Mouse (Mus musculus) midbrain, embryonic 11.5 days (tissue): Measurements from ENCODE around the gene Irs1. TPM values are rescaled to one million over a fixed set of nuclear protein-coding genes. Genes with fewer than 3 reads are reported as not detected.

Experiments used
- ATAC-seq: fragments of 200-750 bp; cut with Nextera tagmentation; 2 replicates; pipeline ENCODE4 v1.8.0; 2017; ENCODE audit warnings: moderate TSS enrichment, moderate library complexity; ENCODE audit not compliant: low FRiP score
- DNase-seq: peaks from one replicate; pipeline ENCODE4 v3.0.0; 2015; ENCODE audit warnings: low spot score; ENCODE audit errors: missing footprints
- H3K27ac ChIP-seq: fragments of 300-500 bp; sonication (generic); 2 replicates; pipeline ENCODE4 v1.5.1; 2014; ENCODE audit warnings: low read depth, low read length
- H3K27me3 ChIP-seq: fragments of 300-500 bp; sonication (generic); 2 replicates; pipeline ENCODE4 v1.6.1; 2014; ENCODE audit warnings: mild to moderate bottlenecking, low read length, moderate library complexity, mixed read lengths; ENCODE audit not compliant: control insufficient read depth, insufficient read depth
- H3K36me3 ChIP-seq: fragments of 300-500 bp; sonication (generic); 2 replicates; pipeline ENCODE4 v1.6.1; 2014; ENCODE audit warnings: mild to moderate bottlenecking, low read length, moderate library complexity, mixed read lengths; ENCODE audit not compliant: control insufficient read depth, insufficient read depth
- H3K4me1 ChIP-seq: fragments of 300-500 bp; sonication (generic); 2 replicates; pipeline ENCODE4 v1.6.1; 2014; ENCODE audit warnings: low read length; ENCODE audit not compliant: control insufficient read depth, insufficient read depth
- H3K4me2 ChIP-seq: fragments of 300-500 bp; sonication (generic); 2 replicates; pipeline ENCODE4 v1.6.1; 2014; ENCODE audit warnings: mild to moderate bottlenecking, moderate library complexity
- H3K4me3 ChIP-seq: fragments of 300-500 bp; sonication (generic); 2 replicates; pipeline ENCODE4 v1.5.1; 2014; ENCODE audit warnings: low read depth, low read length
- H3K9ac ChIP-seq: fragments of 300-500 bp; sonication (generic); 2 replicates; pipeline ENCODE4 v1.6.1; 2014; ENCODE audit warnings: low read length
- H3K9me3 ChIP-seq: fragments of 300-500 bp; sonication (generic); 2 replicates; pipeline ENCODE4 v1.6.1; 2016; ENCODE audit warnings: low read length; ENCODE audit not compliant: control insufficient read depth
- WGBS: fragments of 180-500 bp; shearing (Covaris S2); extraction: QIAGEN DNeasy Blood & Tissue Kit; methylation state at CpG from one replicate; pipeline ENCODE4 v1.1.7; 2014; 5-methylcytosine and 5-hydroxymethylcytosine counted together
- polyA plus RNA-seq: library from polyadenylated mRNA; unstranded; fragments of >200 nt; fragmentation: Nextera tagmentation; extraction: Ambion mirVana; gene quantifications from 2 replicates; pipeline ENCODE4 v1.2.1, GENCODE M21; 2014

Gene Irs1
- polyA plus RNA-seq, 1 experiment from 2014 or later, result 5.9 TPM

DNA sequence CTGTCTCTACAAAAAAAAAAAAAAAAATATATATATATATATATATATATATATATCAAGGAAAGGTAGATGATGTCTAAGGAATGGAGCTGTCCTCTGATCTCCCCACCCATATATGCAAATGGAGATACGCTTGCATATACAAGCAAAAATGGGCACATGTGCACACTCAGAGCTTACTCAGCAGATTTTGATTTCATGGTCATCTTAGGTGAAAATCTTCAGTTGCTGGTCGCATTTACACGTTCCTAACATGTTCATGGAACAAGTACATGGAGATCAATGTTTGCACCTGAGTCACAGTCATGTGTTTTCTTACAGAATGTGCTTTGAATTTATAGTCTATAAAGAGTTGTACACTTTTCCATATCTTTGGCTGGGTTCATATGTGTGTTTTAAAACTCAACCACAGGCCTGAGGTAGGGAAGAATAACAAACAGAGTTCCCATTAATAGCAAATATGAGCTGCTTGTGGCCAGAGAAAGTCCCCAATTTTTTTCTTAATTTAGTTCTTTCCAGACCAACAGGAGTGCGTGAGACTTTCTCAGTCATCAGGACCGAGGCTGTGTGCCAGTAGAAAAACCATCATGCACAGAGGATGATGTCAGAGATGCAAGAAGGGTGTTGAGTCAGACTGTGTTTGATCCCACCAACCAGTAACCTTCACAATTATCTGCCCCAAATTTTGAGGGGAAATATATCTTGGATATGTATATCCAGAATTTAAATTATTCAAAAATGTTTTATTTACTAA lies 68.0 kb downstream of the Irs1 start:
- H3K9me3 ChIP-seq, result no peaks in the 10 kb centered on the region
- no peak overlapping the region for H3K4me3 ChIP-seq
- DNase-seq (no peak), ATAC-seq (no peak)
- H3K36me3 ChIP-seq, result no peaks in the 10 kb centered on the region
- H3K27me3 ChIP-seq, result no peaks in the 10 kb centered on the region
- H3K27ac ChIP-seq, result no peak overlapping the region
- H3K4me2 ChIP-seq, result no peak overlapping the region
- no peaks in the 10 kb centered on the region for H3K4me1 ChIP-seq
- no peak overlapping the region for H3K9ac ChIP-seq
- 86% methylated on average over 5 of the region's 5 CpGs for WGBS

GRCm38 (mm10) chr1:82221462-82221861 lies 69.8 kb downstream of the Irs1 start:
- no peaks in the 10 kb centered on the region for H3K27me3 ChIP-seq
- no peak for ATAC-seq
- no peaks in the 10 kb centered on the region for H3K9me3 ChIP-seq
- no peaks in the 10 kb centered on the region for H3K36me3 ChIP-seq
- H3K9ac ChIP-seq, result no peak overlapping the region
- H3K27ac ChIP-seq, result no peak overlapping the region
- H3K4me2 ChIP-seq, result no peak overlapping the region
- no peak overlapping the region for H3K4me3 ChIP-seq
- 88% methylated on average over 1 of the region's 1 CpGs for WGBS
- H3K4me1 ChIP-seq, result no peaks in the 10 kb centered on the region
- DNase-seq, result no peak

- Histone ChIP-seq H3K4me2 (no peak overlapping the region), H3K27me3 (no peaks in the 10 kb centered on the region), H3K36me3 (no peaks in the 10 kb centered on the region), H3K27ac (no peak overlapping the region), H3K4me1 (no peaks in the 10 kb centered on the region), H3K9ac (no peak overlapping the region), H3K4me3 (no peak overlapping the region), H3K9me3 (no peaks in the 10 kb centered on the region)
- ATAC-seq (no peak), DNase-seq (no peak)
- WGBS, result 38% methylated on average over 11 of the region's 12 CpGs
These were observed 70.4 kb downstream of the Irs1 start for GRCm38 (mm10) chr1:82220673-82221396.

DNA sequence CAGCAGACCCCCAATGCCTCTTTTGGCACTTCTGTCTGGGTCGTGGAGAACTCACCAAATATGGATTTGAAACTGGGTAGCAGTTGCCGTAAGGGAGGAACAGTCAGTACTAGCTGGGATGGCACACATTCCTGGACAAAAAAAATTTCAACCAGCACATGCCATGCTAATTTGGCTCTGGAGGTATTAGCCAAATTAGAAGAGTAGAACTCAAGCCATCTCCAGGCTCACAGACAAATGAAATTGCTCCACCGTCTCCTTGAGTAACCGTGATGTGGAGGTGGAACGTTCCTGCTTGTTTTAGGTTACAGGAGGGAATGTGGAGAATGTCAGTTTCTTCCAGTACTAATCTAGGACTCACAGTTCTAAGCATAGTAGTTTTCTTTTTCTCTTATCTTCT lies 83.7 kb downstream of the Irs1 start:
- Histone ChIP-seq H3K27me3 (no peaks in the 10 kb centered on the region), H3K36me3 (no peaks in the 10 kb centered on the region), H3K4me3 (no peak overlapping the region), H3K27ac (no peak overlapping the region), H3K9ac (no peak overlapping the region), H3K4me1 (no peaks in the 10 kb centered on the region), H3K4me2 (no peak overlapping the region), H3K9me3 (no peaks in the 10 kb centered on the region)
- WGBS, result 90% methylated on average over 5 of the region's 5 CpGs
- ATAC-seq (no peak), DNase-seq (no peak)

DNA sequence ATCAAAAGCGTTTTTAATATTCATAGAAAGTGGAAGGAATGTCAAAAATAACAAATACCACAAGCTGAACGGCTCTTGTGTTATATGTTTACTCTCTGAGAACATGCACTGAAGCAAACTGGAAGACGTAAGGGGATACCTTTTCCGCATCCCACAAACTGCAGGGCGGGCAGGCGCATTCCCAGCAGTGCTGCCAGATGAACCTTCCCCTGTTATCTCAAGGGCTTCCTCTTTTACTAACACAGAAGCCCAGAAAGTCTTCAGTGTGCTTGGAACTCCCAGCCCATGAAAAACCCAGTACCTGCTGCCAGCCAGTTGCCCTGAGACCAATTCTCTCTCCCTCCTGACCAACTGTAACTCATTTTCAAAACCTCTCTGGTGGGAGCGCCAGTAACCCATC lies 90.6 kb downstream of the Irs1 start:
- no peak overlapping the region for H3K4me3 ChIP-seq
- DNase-seq (no peak), ATAC-seq (no peak)
- WGBS, result 84% methylated on average over 7 of the region's 7 CpGs
- no peaks in the 10 kb centered on the region for H3K4me1 ChIP-seq
- no peaks in the 10 kb centered on the region for H3K27me3 ChIP-seq
- H3K4me2 ChIP-seq, result no peak overlapping the region
- H3K27ac ChIP-seq, result no peak overlapping the region
- no peaks in the 10 kb centered on the region for H3K36me3 ChIP-seq
- no peaks in the 10 kb centered on the region for H3K9me3 ChIP-seq
- H3K9ac ChIP-seq, result no peak overlapping the region

GRCm38 (mm10) chr1:82199918-82200317 lies 91.3 kb downstream of the Irs1 start:
- ATAC-seq (no peak), DNase-seq (no peak)
- Histone ChIP-seq H3K4me1 (no peaks in the 10 kb centered on the region), H3K4me2 (no peak overlapping the region), H3K9me3 (no peaks in the 10 kb centered on the region), H3K4me3 (no peak overlapping the region), H3K9ac (no peak overlapping the region), H3K27me3 (no peaks in the 10 kb centered on the region), H3K27ac (no peak overlapping the region), H3K36me3 (no peaks in the 10 kb centered on the region)
- WGBS, result 41% methylated on average over 1 of the region's 1 CpGs

DNA sequence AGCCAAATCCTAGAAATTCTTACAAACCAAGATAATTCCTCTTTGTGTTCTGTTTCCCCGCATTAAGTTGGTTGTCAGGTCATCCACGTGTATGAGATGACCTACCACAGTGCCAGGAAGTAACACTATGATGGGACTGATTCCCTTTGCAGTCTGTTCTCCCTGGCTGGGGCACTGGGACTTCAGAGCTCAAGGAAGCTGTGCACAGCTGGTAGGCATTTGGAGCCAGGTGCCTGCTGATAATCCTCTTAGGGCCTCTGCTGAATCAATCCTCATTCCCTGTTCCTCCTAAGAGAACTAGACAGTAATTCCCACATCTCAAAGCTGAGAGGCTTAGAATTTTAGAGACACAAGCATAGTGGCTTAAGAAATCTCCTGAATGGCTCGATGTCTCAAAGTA lies 99.6 kb downstream of the Irs1 start:
- 0 out of 2 replicates have a peak, but pooled peaks have one; percentile 44 for ATAC-seq
- H3K27ac ChIP-seq, result no peak overlapping the region
- 10% methylated on average over 3 of the region's 3 CpGs for WGBS

DNA sequence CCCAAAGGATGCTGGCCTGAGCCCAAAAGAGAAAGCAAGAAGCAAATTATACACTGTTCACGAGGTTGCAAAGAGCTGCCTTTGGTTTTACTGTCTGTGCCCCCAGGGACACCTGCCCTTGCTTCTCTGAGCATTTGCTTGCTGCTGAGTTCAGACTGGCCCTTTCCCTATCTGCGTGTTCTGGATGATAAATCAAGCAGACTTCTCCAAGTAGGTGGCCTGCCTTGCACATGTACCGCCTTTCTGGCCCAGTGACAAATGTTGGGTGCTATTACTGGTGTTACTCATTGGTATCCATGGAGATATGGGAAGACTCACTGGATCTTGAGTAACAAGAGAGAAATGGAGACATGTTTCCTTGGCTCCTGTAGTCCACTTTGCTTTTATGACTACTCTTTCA lies 101.7 kb downstream of the Irs1 start:
- ATAC-seq, result no peak
- Histone ChIP-seq H3K27me3 (no peaks in the 10 kb centered on the region), H3K9me3 (no peaks in the 10 kb centered on the region), H3K9ac (no peak overlapping the region), H3K4me1 (no peaks in the 10 kb centered on the region), H3K36me3 (no peaks in the 10 kb centered on the region), H3K4me3 (no peak overlapping the region), H3K4me2 (no peak overlapping the region), H3K27ac (no peak overlapping the region)
- 76% methylated on average over 3 of the region's 3 CpGs for WGBS
- DNase-seq, result no peak

More for the DNA sequence above, 99.6 kb downstream of the Irs1 start:
- Histone ChIP-seq H3K4me1 (no peaks in the 10 kb centered on the region), H3K9ac (no peak overlapping the region), H3K27me3 (no peaks in the 10 kb centered on the region), H3K4me3 (no peak overlapping the region), H3K9me3 (no peaks in the 10 kb centered on the region), H3K36me3 (no peaks in the 10 kb centered on the region), H3K4me2 (no peak overlapping the region)
- DNase-seq, result peak; percentile 81

DNA sequence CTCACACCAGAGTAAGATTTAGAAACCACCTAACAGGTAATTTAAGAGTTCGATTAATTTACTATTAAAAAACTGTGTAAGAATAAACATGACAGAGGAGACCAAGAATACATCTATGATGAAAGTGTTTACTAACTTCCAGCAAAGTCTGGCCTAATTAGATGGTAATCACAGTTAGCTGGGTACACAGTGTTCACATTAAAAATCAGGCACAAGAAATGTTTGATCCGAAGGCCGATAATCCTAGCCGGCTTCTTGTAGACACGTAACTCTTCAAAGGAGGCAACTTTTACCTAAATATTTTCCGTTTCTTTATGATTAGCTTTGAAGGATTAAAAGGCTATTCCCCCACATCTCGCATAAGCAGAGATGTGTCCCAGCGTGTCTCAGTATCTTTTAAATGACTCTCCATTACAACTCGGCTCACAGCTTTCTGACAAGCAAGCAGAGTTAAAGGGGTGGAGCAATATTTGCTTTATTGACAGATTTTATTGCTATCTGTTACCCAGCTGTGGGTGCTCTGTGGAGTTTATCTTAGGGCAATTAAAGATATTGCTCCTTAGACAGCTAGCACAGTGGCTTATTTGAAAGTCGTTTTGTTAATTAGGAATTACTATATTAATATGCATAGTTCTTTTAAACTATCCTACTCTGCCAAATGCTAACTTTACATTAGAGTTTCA lies 102.5 kb downstream of the Irs1 start:
- Histone ChIP-seq H3K9me3 (no peaks in the 10 kb centered on the region), H3K4me1 (no peaks in the 10 kb centered on the region), H3K4me3 (no peak overlapping the region), H3K9ac (no peak overlapping the region), H3K36me3 (no peaks in the 10 kb centered on the region), H3K27me3 (no peaks in the 10 kb centered on the region), H3K27ac (no peak overlapping the region), H3K4me2 (no peak overlapping the region)
- DNase-seq (no peak), ATAC-seq (no peak)
- WGBS, result 86% methylated on average over 10 of the region's 10 CpGs
